Mouse (Mus musculus) bone marrow, adult 2 months (tissue): ENCODE results near the gene Kcnk1.

Source experiments
- CTCF ChIP-seq: fragments of 200-500 bp; IDR thresholded peaks from 2 replicates; pipeline ENCODE4 v1.5.1; 2011; ENCODE audit warnings: low read length, control low read depth; ENCODE audit not compliant: control insufficient read depth, insufficient read depth
- POLR2A ChIP-seq: fragments of 200-500 bp; IDR thresholded peaks from 2 replicates; pipeline ENCODE4 v1.6.1; 2011; ENCODE audit warnings: low read depth, mild to moderate bottlenecking, control low read depth, low read length, borderline replicate concordance; ENCODE audit not compliant: control insufficient read depth

DNA sequence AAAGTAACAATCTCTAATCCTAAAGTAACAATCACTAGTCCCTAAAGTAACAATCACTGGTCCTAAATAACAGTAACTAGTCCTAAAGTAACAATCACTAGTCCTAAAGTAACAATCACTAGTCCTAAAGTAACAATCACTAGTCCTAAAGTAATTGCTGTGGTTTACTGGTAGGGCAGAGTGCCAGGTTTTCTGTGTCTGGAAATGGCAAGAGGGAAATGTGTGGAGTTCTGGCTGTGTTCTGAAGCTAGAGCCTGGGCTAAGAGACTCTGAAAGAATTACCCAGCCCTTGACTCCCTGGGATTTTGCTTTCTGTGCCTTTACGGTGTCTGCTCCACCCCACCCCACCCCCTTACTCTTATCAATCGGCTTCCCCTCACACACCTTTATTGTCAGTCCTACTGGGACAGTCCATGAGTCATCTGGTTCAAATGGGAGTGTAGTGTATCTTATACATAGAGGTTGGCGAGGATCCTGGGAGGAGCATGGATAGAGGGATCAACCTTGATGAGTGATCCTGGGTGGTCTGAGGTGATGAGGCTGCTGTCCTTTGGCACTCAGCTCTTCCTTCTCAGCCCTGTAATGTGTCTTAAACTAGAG lies 28.8 kb downstream of the Kcnk1 start:
- TF ChIP-seq POLR2A, result no peak
- no peak for TF ChIP-seq CTCF
